Mouse (Mus musculus): ENCODE data around the gene Mfsd11. TPM values are rescaled to one million over a fixed set of nuclear protein-coding genes. Genes with fewer than 3 reads are reported as not detected.
A peak's percentile ranks its signal among the peaks of the same experiment; 100 is the strongest.
"Not testable (repeated sequence)": the region's sequence is repeated elsewhere in the genome, so short reads cannot be mapped to it uniquely, and the experiment has no call there.

The Mfsd11 gene
- total RNA-seq, 2 experiments from 2014 or later: 38.7 to 51.4 TPM

GRCm38 (mm10) chr11:116882446-116882845 lies 30.2 kb downstream of the Mfsd11 start:
- DNase-seq: no peak

- DNase-seq: no peak
Measured at GRCm38 (mm10) chr11:116884061-116884460, 31.8 kb downstream of the Mfsd11 start.

GRCm38 (mm10) chr11:116885275-116886151 lies 33.3 kb downstream of the Mfsd11 start:
- DNase-seq: peak; percentile 76 to 80

GRCm38 (mm10) chr11:116887136-116887535 lies 34.9 kb downstream of the Mfsd11 start:
- DNase-seq: no peak

- DNase-seq: no peak
Measured at GRCm38 (mm10) chr11:116893532-116894442, 41.5 kb downstream of the Mfsd11 start.

GRCm38 (mm10) chr11:116895402-116895801 lies 43.2 kb downstream of the Mfsd11 start:
- no peak for DNase-seq

DNA sequence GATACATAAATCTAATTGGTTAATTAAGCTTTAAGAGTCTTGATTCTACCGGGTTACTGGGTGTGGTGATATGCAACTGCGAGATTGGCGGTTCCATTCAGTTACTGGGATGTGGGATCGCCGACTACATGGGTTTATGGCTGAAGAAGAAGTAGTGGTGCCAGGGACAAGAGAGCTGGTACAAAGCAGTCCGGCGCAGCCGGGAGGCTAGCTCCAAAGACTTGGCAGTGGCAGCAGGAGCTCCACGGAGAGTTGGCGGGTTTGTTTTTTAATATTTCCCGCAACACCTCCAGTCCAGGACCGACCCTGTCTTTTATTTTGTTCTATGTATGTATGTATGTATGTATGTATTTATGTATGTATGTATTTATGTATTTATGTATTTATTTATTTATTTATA lies 47.0 kb downstream of the Mfsd11 start:
- no peak for DNase-seq

DNA sequence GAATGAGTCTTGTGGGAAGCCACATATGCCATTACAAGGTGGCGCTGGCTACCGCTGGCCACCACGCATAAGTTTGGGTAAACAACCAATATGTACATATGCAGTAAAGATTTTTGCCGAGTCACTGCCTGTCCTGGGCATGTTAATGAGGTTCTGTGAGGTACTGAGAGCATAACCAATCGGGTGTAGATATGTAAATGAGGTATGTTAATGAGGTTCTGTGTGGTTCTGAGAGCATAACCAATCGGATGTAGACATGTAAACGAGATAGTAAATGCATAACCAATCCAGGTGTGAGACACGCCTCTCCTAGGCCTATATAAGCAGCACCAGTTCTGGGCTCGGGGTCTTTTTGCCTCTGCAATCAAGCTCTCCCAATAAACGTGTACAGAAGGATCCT lies 50.3 kb downstream of the Mfsd11 start:
- DNase-seq: not testable (repeated sequence)

DNA sequence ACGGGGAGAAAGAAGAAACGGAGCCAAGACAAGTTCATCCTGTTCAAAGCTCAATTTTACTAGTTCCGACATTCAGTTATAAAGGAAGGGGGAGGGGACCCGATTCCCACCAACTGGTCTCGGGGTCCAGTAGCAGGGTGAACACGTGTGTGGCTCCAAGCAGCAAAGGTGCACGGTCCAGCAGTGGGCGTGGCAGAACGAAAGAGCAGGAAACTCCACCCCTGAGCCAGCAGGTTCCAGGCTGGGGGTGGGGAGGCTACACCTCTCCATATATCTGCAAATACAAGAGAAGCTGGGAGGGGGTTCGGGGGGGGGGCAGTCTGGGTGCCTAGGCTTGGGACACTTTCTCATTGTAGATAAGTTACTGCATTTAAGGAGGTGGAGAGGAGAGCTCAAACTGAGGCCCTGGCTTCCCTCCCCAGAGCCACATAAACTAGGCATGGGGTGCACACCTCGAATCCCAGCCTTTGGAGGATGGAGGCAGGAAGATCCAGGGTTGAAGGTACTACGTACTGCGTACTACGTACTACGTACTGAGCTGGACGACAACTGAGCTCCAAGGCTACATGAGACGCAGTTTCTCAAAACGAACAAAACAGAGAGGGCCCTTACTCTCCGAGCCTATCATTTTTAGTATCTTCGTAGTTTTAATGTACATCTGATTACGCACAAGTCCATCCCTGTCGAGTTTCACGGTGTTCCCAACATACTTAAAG lies 53.7 kb downstream of the Mfsd11 start:
- DNase-seq: no peak

- DNase-seq: peak; percentile 29
Measured at GRCm38 (mm10) chr11:116913573-116913972, 61.3 kb downstream of the Mfsd11 start.

- DNase-seq: no peak
Measured at GRCm38 (mm10) chr11:116914267-116914885, 62.1 kb downstream of the Mfsd11 start.

- no peak for DNase-seq
Measured at GRCm38 (mm10) chr11:116915241-116915640, 63.0 kb downstream of the Mfsd11 start.

- no peak for DNase-seq
Measured at GRCm38 (mm10) chr11:116917361-116917760, 65.1 kb downstream of the Mfsd11 start.

- peak; percentile 88 to 90 for DNase-seq
Measured at GRCm38 (mm10) chr11:116918323-116919185, 66.3 kb downstream of the Mfsd11 start, which contains the start of gene Mgat5b. TSS of gene Mgat5b (plus strand) at chr11:116918863.

DNA sequence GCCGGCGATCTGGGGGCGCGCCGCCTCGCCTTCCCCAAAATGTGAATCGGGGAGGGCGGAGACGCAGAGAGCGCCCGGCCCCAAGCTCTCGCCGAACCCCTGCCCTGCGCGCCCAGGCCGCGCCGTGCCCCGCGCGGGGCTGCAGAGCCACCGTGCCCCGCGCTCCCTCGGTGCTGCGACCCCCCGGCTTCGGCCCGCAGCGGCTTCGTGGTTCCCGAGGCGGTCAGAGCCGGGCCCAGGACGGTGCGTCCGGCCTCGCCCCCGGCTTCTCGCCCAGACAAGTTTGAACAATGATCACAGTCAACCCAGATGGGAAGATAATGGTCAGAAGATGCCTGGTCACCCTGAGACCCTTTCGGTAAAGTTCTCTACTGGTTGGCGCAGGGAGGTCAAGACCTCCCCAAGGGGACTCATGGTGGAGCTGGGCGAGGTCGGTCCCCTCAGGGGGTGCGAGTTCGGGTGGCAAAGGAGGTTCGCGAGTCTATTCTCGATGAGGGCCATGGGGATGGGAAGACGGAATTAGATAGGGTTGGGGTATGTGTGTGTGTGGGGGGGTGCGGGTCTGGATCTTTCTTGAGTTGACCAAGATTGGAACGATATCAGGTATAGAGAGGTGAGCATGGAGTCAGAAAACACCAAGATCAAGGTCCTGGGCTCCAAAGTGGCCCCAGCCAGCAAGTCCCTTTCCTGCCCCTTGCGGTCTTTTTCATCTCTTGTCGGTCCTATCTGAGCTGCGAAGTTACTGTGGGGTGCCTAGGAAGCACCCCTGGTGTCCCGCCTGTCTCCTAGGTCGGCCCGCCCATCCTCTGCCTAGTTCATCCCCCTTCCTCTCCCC lies 67.2 kb downstream of the Mfsd11 start:
- no peak for DNase-seq

- DNase-seq: no peak
Measured at GRCm38 (mm10) chr11:116920746-116921145, 68.5 kb downstream of the Mfsd11 start.

DNA sequence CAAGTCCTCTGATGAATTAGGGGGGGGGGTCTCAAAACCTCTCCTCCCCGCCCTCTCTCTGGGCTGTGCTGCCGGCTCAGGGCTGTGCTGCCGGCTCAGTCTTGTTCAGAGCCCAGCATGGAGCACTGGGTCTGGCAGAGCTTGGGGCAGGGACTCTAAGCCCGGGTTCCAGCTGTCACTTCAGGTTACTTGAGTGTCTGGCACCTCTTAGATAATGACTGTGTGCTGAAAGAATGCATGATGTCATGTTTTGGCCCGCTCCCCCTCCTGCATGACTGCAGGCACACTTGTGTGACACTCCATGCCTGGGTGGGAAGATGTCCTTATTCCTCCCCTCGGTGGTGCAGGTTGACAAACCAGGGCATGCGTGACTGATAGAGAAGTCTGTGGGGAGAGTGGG lies 69.8 kb downstream of the Mfsd11 start:
- DNase-seq: no peak
